Mouse (Mus musculus): Measurements from ENCODE around the gene Fhad1.

DNA sequence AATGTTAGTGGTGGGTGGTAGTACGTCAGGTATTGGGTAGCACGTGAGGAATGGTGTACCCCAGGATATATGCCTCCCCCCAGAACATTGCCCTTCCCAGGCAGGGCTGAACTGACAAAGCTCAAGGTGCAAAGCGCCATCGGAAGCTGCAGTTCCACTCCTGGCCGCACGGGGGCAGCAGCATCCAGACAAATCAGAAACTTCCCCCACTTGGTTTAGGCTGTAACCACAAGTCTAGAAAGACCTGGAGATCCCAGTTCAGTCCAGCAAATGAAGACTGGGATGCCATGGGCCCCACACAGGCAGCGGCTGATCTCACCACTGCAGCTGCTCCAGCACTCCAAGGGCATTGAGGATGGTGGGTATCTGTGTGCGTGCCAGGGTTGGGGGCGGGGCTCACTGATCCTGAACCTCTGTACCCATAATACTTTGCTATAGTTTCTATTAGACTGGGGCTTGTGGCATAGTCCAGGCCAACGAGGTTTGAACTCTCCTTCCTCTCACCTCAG is 157.4 kb downstream of the Fhad1 start:
- peak; percentile 78 for TF ChIP-seq CTCF (IDR thresholded peaks at IDR 0.05; ENCODE audit: control insufficient read depth, insufficient read depth, insufficient read length)
- no peak for TF ChIP-seq MYOG (IDR thresholded peaks at IDR 0.05; ENCODE audit: control insufficient read depth, extremely low read depth, insufficient read length)
- TF ChIP-seq MYOD1 (IDR thresholded peaks at IDR 0.05; ENCODE audit: control insufficient read depth, insufficient read length, low read depth): no peak
- no peak for TF ChIP-seq USF1 (IDR thresholded peaks at IDR 0.05; ENCODE audit: low read depth)

Data from C2C12 (cell line).